Mouse (Mus musculus) bone marrow macrophage, adult 2 months (primary cell): ENCODE results near the gene Gm20388.

Experiments used
- CTCF ChIP-seq: IDR thresholded peaks from 2 replicates; pipeline ENCODE4 v1.5.1; 2012; ENCODE audit warnings: low read depth, mild to moderate bottlenecking, low read length, moderate library complexity
- POLR2A ChIP-seq: IDR thresholded peaks from 2 replicates; pipeline ENCODE4 v1.6.1; 2012; ENCODE audit warnings: mild to moderate bottlenecking, low read depth, low read length, borderline replicate concordance

DNA sequence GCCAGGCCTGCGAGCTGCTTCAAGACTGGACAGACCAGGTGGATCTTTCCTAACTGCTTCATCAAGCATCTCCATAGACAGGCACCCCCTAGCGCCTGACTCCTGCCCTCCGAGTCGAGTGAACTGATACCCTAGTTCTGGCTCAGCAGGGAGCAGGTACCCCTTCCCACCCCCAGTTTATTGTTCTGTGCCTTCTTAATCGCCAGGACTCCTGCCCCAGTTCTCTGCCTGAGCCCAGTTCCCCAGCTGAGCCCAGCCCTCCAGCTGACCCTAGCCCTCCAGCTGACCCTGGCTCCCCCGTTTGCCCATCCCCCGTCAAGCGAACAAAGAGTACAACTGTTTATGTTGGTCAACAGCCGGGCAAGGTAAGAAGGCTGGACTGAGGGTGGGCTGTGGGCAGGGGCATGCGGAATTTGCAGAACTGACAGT, 2658.3 kb downstream of the Gm20388 start:
- TF ChIP-seq POLR2A (no peak), CTCF (no peak)
